Mouse (Mus musculus): Measurements from ENCODE around the gene Fam243.

DNA sequence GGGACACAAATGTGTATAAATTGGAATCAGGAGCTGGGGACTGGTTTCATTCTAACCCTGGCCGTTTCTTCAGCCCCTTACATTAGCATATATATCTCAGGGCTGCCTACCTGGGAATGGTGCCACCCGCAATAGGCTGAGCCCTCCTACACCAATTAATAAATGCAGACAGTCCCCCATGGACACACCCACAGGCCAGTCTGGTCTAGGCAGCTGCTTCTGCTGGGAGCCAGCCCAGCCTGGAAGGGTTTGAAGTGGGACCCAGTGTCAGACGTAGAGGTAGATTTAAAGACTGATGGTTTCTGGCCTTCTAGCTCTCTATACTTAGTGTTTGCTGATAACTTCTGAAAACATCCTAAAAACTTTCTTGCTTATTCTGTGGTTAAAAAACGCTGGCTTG lies 12.1 kb downstream of the Fam243 start:
- TF ChIP-seq POLR2AphosphoS5 (IDR thresholded peaks at IDR 0.05; ENCODE audit: borderline replicate concordance, low read depth, low read length), result no peak
- no peak for TF ChIP-seq POLR2A (IDR thresholded peaks at IDR 0.05; ENCODE audit: control insufficient read depth in 1 of 2, insufficient read depth in 1 of 2, low read depth in 1 of 2, low read length in 2 of 2, poor library complexity in 1 of 2)
- no peak for TF ChIP-seq CTCF (IDR thresholded peaks at IDR 0.05 in 2 of 3, conservative IDR thresholded peaks at IDR 0.05 in 1 of 3; ENCODE audit: control insufficient read depth in 1 of 3, insufficient read depth in 1 of 3, low read depth in 2 of 3, low read length in 3 of 3, poor library complexity in 1 of 3, severe bottlenecking in 1 of 3)
- no peak for TF ChIP-seq ZC3H11A (IDR thresholded peaks at IDR 0.05; ENCODE audit: low read depth, low read length)
- no peak for TF ChIP-seq ZNF384 (IDR thresholded peaks at IDR 0.05; ENCODE audit: low read depth, low read length)
- TF ChIP-seq EP300 (IDR thresholded peaks at IDR 0.05; ENCODE audit: low read depth in 1 of 2, low read length in 2 of 2), result no peak
- TF ChIP-seq CHD2 (IDR thresholded peaks at IDR 0.05; ENCODE audit: low read length), result no peak

Measured in MEL (cell line).